31 mouse cellular contexts compared by ENCODE assay signal in genomic region chr19:3182625-3183024, GRCm38 (mm10).
"Had no signal": no experiment of that assay in that cellular context is flagged by ENCODE, and none has a peak within 500 bp of the region (broad histone marks: within the 10 kb centered on the region; RNA-seq: fewer than 3 reads in every experiment).

No protein-coding gene starts in this region.

- H3K4me1 ChIP-seq: limb, embryonic 10.5 days; limb, embryonic 12.5 days; limb, embryonic 13.5 days; limb, embryonic 15.5 days; liver, embryonic 12.5 days; liver, embryonic 13.5 days; liver, embryonic 15.5 days; lung, embryonic 15.5 days; megakaryocyte, embryonic 14.5 days; midbrain, embryonic 10.5 days; midbrain, embryonic 12.5 days; midbrain, embryonic 13.5 days; midbrain, embryonic 15.5 days; neural tube, embryonic 12.5 days had no signal

- H3K27ac ChIP-seq: left cerebral cortex, adult 2 months; limb, embryonic 10.5 days; limb, embryonic 12.5 days; limb, embryonic 13.5 days; limb, embryonic 15.5 days; liver, embryonic 12.5 days; liver, embryonic 13.5 days; liver, embryonic 14.5 days; liver, embryonic 15.5 days; lung, embryonic 15.5 days; macrophage; midbrain, embryonic 10.5 days; midbrain, embryonic 12.5 days; midbrain, embryonic 13.5 days; midbrain, embryonic 15.5 days; neural tube, embryonic 12.5 days had no signal

- H3K9ac ChIP-seq: limb, embryonic 12.5 days; limb, embryonic 13.5 days; limb, embryonic 15.5 days; liver, embryonic 12.5 days; liver, embryonic 13.5 days; liver, embryonic 14.5 days; liver, embryonic 15.5 days; liver, postnatal 0 days; lung, embryonic 14.5 days; lung, embryonic 15.5 days; midbrain, embryonic 12.5 days; midbrain, embryonic 13.5 days; midbrain, embryonic 15.5 days; neural tube, embryonic 12.5 days had no signal

- H3K4me2 ChIP-seq: limb, embryonic 12.5 days; limb, embryonic 13.5 days; limb, embryonic 15.5 days; liver, embryonic 12.5 days; liver, embryonic 13.5 days; liver, embryonic 15.5 days; lung, embryonic 14.5 days; lung, embryonic 15.5 days; midbrain, embryonic 11.5 days; midbrain, embryonic 12.5 days; midbrain, embryonic 13.5 days; midbrain, embryonic 15.5 days; neural tube, embryonic 12.5 days had no signal

- H3K4me3 ChIP-seq: left cerebral cortex, adult 2 months; limb, embryonic 10.5 days; limb, embryonic 12.5 days; limb, embryonic 13.5 days; limb, embryonic 15.5 days; liver, embryonic 12.5 days; liver, embryonic 13.5 days; liver, embryonic 15.5 days; lung, embryonic 15.5 days; megakaryocyte, embryonic 14.5 days; midbrain, embryonic 10.5 days; midbrain, embryonic 12.5 days; midbrain, embryonic 13.5 days; midbrain, embryonic 15.5 days; myocyte; neural tube, embryonic 12.5 days had no signal

- DNase-seq: left cerebral cortex, postnatal 4 days; liver; liver, embryonic 13.5 days; liver, postnatal 0 days; lung, adult 18-20 months; lung, adult 2 months; lung, embryonic 14.5 days; lung, postnatal 10 days; lung, postnatal 14 days; lung, postnatal 36 days; midbrain, embryonic 14.5 days had no signal

- H3K9me3 ChIP-seq: limb, embryonic 10.5 days; limb, embryonic 12.5 days; limb, embryonic 13.5 days; limb, embryonic 15.5 days; liver, embryonic 12.5 days; liver, embryonic 13.5 days; liver, embryonic 15.5 days; lung, embryonic 15.5 days; megakaryocyte, embryonic 14.5 days; midbrain, embryonic 12.5 days; midbrain, embryonic 15.5 days had no signal

- H3K36me3 ChIP-seq: limb, embryonic 10.5 days; limb, embryonic 12.5 days; limb, embryonic 13.5 days; limb, embryonic 15.5 days; liver, embryonic 12.5 days; liver, embryonic 13.5 days; liver, embryonic 15.5 days; lung, embryonic 15.5 days; midbrain, embryonic 10.5 days; midbrain, embryonic 12.5 days; midbrain, embryonic 13.5 days; midbrain, embryonic 15.5 days; neural tube, embryonic 12.5 days had no signal

- H3K27me3 ChIP-seq: limb, embryonic 12.5 days; limb, embryonic 13.5 days; limb, embryonic 15.5 days; liver, embryonic 12.5 days; liver, embryonic 13.5 days; liver, embryonic 15.5 days; lung, embryonic 15.5 days; megakaryocyte, embryonic 14.5 days; midbrain, embryonic 12.5 days; midbrain, embryonic 13.5 days; midbrain, embryonic 15.5 days; neural tube, embryonic 12.5 days had no signal

- ATAC-seq: liver, embryonic 12.5 days; liver, postnatal 0 days; lung, postnatal 0 days; midbrain, embryonic 13.5 days; midbrain, embryonic 15.5 days; midbrain, embryonic 16.5 days had no signal
